Mouse (Mus musculus) cerebellum, adult 11-12 months (tissue): ENCODE data around the gene BC067074.

ENCODE experiments used
- DNase-seq: peaks from one replicate; pipeline ENCODE4 v3.0.0; 2022

The BC067074 gene

DNA sequence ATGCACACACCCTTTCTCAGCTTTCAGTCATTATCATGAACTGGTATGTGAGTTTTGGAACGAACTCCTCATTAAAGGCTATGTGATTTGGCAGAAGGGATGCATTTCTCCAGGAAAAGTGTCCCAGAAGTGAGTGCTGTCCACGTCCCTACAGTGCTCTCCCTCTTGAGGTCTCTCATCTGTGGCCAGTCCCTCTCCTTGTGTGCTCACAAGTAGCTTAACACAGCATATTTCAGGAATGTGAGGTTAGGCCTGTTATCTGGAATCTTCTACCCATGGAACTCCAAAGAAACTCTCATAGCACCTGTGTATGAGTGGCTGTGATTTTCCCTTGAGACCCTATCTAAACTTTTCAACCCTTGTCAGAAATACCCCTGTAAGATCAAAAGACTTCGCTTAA is 32.7 kb downstream of the BC067074 start:
- no peak for DNase-seq

DNA sequence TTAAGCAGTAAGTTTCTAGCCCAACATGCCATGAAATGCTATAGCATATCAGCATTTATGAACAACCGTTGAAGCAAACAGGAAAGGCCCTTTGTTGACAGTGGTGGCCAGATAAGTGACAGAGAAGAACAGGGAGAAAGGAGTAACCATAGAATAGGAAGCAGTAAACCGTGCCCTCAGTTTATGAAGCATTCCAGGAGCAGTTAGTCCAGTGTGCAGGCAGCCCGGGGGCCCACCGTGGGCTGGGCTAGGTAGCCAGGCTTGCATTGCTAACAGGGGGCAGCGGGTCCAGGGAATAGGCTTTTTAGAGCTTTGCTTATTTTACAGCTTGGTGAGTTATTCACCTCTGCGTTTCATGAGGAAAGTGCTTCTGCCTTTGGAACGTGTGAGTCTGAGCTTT is 39.3 kb downstream of the BC067074 start:
- no peak for DNase-seq

- no peak for DNase-seq
Observed at GRCm38 (mm10) chr13:113333374-113333773, 40.4 kb downstream of the BC067074 start.

DNA sequence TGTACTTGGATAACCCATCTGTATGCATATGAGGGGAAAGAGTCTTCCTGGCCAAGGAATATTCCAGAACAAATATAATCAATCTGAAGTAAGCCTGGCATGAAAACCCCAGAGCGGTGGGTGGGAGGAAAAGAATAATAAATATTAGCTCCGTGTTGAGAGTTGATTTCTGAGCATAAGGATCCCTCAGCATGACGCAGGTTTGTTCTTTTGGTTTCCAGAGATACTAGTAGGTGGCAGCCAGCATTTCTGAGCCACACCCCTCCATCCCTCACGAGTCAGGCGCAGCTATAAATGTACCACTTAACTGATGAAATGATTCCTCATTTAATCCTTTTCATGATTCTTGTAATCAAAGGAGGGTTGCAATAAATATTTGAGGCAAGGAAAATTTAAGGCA is 41.0 kb downstream of the BC067074 start:
- no peak for DNase-seq

DNA sequence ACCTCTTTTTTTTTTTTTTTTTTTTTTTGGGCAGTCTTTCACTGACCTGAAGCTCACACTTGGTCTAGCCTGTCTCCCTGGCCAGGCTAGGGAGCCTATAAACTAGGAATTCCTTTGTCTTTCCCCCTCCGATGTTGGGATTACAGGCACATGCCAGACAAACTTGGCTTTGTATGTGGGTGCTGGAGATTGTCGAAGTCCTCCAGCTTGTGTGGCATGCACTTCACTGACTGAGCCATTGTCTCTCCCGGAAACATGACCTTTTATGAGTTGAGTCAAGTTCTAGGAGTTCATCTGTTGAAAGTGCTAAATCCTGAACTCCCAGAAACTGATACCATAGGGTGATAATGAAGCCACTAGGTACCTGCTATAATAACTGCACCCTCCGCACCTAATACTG is 41.8 kb downstream of the BC067074 start:
- no peak for DNase-seq

DNA sequence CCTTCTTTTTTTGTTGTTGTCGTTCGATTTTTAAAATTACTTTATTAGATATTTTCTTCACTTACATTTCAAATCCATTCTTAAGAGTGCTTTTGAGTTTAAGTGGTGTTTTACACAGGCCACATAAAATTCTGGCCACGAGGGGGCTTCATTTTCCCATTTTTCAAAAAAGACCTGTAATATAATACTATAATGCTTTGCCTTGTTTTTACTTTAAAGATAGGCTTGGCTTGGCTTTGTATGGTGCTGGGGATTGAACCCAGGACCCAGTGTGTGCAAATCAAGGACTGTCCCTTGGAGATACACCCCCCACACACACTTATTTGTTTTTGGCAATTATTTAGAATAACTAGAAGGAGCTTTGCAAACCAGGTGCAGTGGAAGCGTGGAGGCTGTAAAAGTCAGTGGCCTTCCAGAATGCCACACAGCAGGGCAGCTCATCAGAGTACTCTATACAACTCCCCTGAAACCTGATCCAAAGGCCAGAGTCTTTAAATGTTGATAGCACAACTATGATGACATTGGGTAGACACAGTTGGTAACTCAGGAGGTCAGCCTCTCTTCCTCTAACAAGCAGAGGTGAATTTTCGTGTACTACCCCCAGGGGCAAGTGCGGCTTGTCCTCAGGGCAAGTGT is 44.4 kb downstream of the BC067074 start:
- peak; percentile 14 for DNase-seq

DNA sequence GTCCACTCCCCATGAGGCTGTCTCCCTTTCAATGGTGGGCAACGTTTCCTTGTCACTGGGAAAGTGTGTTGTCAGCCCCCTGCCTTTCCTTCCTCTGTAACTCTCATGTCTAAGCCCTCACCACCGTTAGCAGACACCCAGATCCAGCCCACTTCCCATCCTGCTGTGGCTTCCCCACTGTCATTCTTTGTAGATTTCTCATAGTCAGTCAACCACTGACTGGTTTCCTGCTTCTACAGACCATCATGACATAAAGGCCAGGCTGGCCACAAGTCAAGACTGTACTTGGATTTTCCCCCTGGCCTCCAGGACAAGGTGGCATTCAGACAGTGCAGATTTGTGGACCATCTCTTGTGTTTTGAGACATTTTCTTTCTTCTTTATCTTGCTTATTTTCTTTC is 47.7 kb downstream of the BC067074 start:
- DNase-seq, result no peak

GRCm38 (mm10) chr13:113341161-113341560 is 48.2 kb downstream of the BC067074 start:
- DNase-seq, result no peak

DNA sequence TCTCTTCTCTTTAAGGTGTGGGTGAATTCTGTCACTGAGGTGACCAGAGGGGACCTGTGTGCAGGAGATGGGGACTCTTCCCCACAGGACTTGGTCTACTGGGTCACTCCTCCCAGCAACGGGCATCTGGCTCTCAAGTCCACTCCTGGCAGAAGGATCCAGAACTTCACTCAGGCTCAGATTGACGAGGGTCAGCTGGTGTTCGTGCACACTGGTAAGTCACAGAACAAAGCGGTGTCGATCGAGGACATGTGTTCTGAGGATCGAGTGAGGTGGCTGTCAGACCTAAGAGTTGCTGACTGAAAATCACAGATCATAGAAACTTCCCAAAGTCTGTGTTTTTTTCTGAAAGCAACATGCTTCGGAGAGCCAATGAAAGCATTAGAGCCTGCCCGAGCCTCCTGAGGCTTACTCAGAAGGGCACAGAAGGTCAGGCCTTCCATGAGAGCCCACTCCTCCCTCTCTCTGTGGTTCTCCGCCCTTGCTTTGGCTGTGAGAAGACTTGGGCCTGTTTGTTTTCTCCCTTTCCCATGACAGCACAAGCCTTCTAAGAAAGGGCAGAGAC is 49.5 kb downstream of the BC067074 start:
- no peak for DNase-seq

DNA sequence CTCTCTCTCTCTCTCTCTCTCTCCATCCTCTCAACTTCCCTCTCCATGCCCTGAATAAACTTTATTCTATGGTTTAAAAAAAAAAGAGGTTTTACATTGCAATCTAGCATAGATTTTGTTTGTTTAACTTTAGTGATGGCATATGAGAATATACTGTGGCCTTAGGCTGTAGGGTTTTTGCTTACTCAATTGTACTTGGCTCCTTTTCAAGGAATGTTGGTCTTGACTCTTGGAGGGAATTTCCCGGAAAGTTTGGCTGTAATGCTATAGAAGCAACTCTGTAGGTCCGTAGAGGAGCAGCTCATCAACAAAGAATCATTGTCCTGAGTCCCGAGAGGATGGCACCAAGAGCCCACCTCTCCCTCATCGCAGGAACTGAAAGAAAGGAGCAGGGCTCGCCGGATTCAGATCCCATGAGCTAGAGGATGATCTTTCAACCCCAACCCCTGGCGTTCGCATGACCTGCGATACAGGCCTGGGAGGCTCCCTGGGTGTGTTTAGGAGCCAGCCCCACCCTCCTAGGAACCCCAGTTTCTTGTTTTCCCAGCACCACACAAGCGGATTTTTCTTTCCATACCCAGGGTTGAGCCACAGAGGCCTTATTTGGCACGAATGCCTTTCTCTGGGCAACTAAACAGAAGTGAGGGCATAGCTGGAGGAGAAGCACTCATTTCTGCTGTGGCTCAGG is 57.9 kb downstream of the BC067074 start:
- no peak for DNase-seq

DNA sequence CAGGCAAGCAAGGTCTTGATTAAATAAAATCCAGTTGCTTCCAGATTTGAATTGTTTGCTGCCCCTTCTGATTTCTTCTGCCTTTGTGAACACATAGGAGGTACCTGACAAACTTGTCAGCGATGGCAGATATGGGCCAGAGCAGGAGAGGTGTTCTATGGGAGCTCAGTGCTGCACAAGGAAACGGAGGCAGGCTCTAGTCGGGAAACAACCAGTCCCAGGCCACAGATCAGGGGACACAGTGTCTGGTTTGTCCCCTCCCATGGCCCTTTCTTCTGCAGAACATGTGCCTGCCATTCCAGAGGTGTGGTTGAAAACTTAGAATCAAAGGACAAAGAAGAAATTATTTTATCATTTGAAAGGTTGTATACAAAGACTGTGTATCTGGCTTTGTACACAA is 60.6 kb downstream of the BC067074 start:
- DNase-seq, result no peak

DNA sequence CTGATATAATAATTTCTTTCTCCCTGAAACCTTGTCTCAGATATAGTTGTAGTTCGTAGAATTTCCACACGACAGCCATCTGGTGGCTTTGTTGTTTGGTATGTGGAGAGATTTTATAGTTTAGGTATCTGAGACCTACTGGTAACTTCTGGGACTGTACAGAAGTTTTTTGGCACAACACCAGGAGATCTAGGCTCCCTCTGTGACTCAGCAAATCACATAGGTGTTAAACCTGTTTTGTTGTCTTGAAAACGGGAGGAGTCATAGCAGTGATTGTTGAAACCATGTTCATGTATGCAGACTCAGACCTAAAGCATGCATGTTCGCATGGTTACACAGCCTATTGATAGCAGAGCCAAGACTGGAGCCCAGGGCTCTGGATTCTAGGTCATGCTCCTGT is 61.0 kb downstream of the BC067074 start:
- no peak for DNase-seq

GRCm38 (mm10) chr13:113355022-113355421 is 62.1 kb downstream of the BC067074 start:
- peak; percentile 29 for DNase-seq

DNA sequence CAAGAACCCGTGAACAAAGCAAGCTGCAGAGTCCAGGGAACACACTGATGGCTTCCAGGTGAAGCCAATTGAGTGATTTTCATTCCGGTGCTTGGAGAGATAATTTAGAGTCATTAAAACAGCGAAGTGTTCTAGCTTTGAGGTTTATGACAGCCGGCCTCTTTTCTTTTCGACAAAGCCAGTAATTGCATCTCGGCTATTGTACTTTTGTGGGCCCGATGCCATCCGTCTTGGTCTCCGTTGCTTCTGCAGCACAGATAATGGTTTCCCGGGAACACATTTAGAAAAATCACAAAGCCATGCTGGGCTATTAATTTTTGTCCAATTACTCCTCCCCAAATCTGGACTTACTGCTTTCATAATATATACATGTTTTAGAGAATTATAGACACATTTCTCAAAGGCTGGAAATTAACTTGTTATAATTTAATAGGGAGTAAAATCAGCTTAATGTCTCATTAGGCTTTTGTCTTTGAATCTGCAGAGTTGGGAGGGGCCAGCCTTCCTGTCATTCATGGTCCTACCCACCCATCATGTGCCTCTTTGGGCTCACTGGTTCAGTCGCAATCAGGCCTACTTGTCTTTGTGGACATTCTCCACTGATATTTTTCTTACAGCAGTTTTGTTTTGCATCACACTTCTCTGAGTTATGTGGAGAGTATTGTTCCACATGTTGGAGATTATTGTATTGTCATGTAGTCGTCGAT is 64.6 kb downstream of the BC067074 start:
- DNase-seq, result no peak

- DNase-seq, result no peak
Observed at GRCm38 (mm10) chr13:113359676-113360075, 66.7 kb downstream of the BC067074 start.

GRCm38 (mm10) chr13:113365976-113366375 is 73.0 kb downstream of the BC067074 start:
- DNase-seq, result no peak

DNA sequence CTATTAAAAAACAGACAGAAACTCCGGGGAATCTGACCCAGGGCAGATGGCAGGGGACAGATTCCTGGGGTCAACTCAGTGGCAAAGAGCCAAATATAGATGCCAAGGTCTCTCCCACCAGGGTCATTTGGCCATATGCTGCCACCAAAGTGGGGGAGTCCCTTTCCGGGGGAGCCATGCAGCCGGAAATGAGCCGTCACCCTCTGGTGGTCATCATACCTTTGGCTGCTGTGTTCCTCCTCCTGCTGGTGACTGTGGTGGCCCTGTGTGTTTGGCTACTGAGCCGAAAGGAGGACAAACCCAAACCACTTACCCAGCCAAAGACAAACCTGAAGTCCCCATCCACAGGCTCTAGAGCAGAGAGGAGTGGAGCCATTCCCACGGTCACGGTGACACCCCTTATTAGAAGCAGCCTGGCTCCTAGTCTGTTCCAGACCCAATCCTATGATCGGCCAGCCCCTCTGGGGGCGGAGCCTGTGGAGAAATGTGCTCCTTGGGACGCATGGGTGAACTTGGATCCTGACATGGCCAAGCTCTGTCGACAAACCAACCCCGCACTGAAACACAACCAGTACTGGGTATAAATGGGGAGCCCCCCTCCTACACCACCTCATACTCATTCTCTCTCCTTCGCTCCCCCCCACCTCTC is 76.1 kb downstream of the BC067074 start:
- no peak for DNase-seq

DNA sequence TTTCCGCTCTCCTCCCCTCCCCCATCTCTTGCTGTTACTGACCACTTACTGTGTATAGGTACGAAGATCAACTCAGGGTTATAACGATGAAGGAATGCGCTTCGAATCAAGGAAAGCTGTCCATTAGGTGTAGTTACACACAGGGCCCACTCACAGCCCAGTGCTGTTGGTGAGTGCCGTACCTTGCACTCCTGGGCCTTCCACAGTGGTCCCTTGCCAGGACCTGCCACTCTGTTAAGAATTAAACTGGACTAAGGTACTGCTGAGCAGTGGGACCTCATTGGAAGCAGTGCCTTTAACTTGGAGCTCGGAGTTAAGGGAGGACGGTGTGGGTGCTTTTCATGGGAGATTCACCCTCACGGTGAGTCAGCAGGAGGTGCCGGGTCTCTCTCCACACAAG is 76.7 kb downstream of the BC067074 start:
- no peak for DNase-seq

- no peak for DNase-seq
Observed at GRCm38 (mm10) chr13:113373291-113374083, 80.5 kb downstream of the BC067074 start.

GRCm38 (mm10) chr13:113374084-113374405 is 81.1 kb downstream of the BC067074 start:
- DNase-seq, result no peak

DNA sequence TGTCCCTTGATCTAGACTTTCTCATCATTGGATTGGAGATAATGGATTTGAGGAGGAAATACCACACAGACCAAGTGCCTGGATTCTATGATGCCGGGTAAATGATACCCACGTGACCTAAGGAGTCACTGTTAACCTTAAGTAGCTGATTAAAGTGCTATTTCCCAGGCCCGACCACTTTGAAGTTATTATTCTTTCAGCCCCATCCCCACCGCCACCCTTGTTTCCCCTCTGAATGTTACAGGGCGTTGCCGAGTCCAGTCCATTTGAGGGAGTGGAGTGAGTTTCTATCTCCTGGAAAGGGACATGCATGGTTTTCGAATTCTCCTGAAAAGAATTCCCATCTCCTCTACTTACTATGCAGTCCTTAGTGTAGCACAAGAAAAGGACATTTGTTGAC is 84.7 kb downstream of the BC067074 start:
- DNase-seq, result no peak

GRCm38 (mm10) chr13:113378980-113379410 is 86.0 kb downstream of the BC067074 start:
- DNase-seq, result peak; percentile 46
